Mouse (Mus musculus) gastrocnemius, postnatal 4 days (tissue): ENCODE data around the gene Gm5141. TPM values are rescaled to one million over a fixed set of nuclear protein-coding genes. Genes with fewer than 3 reads are reported as not detected.
A peak's percentile ranks its signal among the peaks of the same experiment; 100 is the strongest.
"Not testable (repeated sequence)": the region's sequence is repeated elsewhere in the genome, so short reads cannot be mapped to it uniquely, and the experiment has no call there.

Experiments used
- DNase-seq, 2 experiments: peaks; one replicate each; pipeline ENCODE4 v3.0.0; 2021 to 2022; ENCODE audit warnings: low spot score in 2 of 2, mixed read lengths in 2 of 2
- long read RNA-seq, 2 experiments: library from polyadenylated mRNA; stranded (forward); transcript quantifications; one replicate each; pipeline ENCODE4 v2.0.0; 2021
- microRNA-seq: library from miRNA; unstranded; fragments of <30 nt; microRNA quantifications from one replicate; pipeline ENCODE4 v1.2.0, GENCODE M21; 2021
- total RNA-seq, 2 experiments: library from RNA; stranded (reverse); gene quantifications; 2 replicates each; pipeline ENCODE4 v1.2.3; 2021

Gm5141 gene
- total RNA-seq, result 1 to 10 TPM; 1.8 to 2.2 TPM
- long read RNA-seq, experiment 1, partial matches to known transcripts, result 0 of 1 reads
- long read RNA-seq, experiment 1, other reads (novel, unspliced or antisense), result 0 of 1 reads
- long read RNA-seq, experiment 2, result 0 reads

DNA sequence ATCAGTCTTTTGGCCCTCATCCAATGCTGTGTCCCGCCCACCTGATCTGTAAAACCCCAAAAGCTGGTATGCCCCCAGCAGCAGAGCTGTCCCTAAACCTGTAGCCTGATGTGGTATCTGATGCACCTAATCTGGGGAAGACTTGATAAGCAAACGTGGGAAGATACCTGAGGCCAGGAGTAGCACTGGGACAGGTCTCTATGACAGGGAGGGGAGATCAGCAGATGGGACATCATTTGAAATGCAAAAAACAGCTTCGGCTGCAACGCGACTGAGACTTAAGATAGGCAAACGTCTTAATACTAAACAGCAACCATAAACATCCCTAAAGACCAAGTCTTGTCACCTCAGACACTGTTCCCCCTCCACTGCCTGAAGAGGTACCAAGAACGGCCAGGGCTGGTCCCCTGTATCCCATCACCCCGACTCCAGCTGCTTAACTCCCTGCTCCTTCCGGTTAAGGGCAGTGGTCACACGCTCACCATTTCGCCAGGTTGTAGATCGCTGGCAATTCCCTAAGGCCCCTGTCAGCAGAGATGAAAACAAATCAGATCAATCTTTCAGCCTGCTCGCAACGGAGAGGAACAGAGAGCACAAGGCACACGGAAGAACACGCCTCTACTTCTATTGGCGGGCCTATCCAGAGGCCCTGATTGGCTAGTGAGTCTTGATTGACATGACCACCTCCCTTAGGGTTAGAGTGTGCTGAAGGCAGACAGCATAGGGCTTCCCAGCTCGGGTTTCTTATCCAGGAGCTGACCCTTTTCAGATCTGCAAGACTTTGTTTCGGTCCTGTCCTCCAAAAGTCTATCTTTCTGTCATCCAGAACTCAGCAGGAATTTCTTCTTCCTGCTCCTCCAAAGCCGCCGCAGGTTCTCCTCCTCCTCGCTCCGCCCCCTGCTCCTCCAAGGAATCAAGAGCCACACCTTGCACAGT lies at the start of gene Gm5141:
Gene Gm5141, minus strand, starts transcription at position 610 of the 936 bp plus-strand sequence.
- peak in 1 of 2 experiments; percentile 15 for DNase-seq

DNA sequence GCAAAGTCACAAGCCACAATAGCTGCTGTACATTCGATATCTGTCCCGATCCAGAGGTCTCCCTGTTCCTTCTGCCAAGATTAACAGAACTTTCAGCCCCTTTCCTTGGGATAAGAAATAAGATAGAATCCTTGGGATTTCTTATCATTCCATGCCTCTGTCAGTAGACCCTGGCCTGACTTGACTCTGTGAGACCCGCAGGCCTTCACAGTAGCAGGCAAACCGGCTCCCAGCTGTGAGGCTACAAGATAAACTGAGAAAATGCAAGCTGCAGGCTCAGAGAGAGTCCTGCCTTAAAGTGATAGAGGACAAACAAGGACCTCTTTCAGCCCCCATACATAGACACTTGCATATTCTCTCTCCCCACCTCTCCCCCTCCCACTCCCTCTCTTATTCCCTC lies 47.7 kb upstream of the Gm5141 start:
- DNase-seq, result no peak

DNA sequence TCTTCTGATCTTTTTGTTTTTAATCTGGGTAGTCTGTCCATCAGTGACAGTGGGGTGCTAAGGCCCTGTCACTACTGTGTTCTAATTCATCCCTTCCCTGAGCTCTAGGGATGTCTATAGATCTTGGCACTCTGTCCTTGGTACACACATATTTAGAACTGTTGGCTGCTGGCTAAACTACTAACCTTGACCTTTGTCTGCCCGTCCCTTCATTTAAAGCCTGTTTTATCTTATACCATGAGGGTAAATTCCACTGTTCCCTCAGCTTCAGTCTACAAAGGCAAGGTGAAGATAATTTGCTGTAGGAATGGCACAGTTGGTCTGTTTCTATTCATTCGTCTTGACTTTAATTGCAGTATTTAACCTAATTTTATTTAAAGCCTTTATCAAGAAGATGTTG lies 46.6 kb upstream of the Gm5141 start:
- no peak for DNase-seq

DNA sequence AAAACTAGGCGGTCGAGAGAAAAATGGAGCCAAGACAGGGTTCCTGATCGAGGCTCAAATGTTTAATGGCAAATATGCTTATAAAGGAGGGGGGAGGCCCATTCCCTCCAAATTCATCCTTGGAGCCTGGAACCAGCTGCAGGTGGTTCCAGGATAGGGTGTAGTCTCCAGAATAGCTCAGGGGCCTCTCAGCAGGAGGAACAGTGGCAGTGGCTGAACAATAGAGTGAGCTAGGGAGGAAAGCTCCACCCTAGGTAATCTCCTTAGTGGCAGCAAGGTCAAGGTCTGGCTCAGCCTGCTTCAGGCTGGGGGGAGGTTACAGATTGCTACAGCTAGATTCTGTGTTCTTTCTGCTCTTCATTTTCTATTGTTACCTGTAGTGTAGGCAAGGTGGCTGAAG lies 30.1 kb upstream of the Gm5141 start:
- not testable (repeated sequence) for DNase-seq

DNA sequence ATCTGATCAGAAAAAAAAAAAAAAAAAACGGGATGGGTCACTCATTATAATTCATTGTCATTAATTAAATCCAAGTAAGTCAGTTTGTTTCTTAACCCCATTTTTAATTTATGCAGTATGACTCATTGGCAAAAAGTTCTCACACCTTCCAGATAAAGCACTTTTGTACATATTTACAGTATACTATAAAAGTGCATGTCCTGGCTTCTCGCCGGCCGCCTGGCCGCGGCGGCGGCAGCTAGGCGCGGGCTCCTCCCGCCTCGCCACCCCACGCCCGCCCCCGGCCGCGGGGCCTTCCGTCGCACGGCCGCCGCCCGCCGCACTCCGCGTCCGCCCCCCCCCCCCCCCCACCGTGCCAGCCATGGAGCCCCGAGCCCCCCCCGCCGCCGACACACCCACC lies 27.1 kb upstream of the Gm5141 start:
- no peak for DNase-seq

DNA sequence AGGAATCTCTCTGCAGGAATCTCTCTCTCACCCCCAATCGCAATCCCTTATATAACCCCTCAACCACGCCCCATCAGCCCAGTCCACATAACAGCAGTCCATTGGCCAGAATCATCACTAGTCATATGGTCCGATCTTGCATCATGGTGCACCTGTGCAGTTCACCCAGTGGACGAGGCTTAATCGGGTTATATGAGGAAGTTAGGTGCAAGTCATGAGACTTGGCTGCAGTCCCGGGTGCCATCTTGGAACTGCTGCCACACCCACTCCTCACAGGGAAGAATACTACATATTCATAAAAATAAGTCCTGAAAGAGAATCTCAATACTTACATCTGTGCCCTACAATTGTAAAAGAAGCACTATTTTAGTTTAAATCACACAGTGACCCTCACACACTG lies 22.4 kb upstream of the Gm5141 start:
- DNase-seq, result not testable (repeated sequence)

DNA sequence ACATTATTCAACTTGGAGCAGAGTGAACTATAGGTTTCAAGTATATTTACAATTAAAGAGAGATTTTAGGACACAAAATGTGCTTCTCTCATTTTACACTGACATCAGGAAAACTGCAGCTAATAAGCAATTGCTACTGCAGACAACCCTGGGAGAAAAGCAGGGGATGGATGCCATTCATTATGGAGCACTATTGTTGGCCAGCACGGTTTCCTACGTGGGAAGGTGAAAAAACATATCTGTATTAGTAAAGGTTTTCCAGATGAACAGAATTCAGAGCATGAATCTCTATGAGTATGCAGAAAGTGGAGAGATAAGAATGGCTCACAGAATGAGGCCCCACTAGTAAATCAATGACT lies 506 bp upstream of the Gm5141 start:
- DNase-seq, result not testable (repeated sequence)

DNA sequence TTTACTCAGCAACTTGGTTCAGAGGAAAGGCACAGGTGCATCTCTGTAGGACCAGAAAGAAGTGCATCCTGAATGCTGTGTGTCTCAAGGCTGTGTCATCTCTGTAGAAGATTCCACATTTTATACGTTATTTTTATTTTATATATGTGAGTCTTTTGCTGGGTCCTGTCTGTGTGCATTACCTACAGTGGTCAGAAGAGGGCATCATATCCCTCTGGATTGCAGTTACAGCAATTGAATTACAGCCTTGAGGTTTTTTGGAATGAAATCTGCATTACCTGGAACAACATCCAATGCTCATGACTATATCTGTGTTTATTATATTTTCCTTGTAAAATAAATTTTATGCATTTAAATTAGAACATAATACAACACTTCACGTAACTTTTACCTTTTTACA lies 21.8 kb downstream of the Gm5141 start:
- not testable (repeated sequence) for DNase-seq

DNA sequence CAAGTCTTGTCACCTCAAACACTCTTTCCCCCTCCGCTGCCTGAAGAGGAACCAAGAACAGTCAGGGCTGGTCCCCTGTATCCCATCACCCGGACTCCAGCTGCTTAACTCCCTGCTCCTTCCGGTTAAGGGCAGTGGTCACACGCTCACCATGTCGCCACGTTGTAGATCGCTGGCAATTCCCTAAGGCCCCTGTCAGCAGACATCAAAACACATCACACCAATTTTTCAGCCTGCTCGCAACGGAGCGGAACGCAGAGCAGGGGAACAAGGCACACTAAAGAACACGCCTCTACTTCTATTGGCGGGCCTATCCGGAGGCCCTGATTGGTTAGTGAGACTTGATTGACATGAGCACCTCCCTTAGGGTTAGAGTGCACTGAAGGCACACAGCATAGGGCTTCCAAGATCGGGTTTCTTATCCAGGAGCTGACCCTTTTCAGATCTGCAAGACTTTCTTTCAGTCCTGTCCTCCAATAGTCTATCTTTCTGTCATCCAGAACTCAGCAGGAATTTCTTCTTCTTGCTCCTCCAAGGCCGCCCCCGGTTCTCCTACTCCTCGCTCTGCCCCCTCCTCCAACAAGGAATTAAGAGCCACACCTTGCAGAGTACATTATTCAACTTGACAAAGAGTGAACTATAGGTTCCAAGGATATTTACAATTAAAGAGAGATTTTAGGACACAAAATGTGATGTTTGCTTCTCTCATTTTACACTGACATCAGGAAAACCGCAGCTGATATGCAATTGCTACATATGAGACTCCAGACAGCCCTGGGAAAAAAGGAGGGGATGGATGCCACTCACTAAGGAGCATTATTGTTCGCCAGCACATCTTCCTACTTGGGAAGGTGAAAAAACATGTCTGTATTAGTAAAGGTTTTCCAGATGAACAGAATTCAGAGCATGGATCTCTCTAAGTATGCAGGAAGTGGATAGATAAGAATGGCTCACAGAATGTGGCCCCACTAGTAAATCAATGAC lies 24.9 kb downstream of the Gm5141 start, which contains the start of gene Platr25:
Gene Platr25, minus strand, starts transcription at position 278 of the 984 bp plus-strand sequence.
- peak in 1 of 2 experiments; percentile 44 for DNase-seq

DNA sequence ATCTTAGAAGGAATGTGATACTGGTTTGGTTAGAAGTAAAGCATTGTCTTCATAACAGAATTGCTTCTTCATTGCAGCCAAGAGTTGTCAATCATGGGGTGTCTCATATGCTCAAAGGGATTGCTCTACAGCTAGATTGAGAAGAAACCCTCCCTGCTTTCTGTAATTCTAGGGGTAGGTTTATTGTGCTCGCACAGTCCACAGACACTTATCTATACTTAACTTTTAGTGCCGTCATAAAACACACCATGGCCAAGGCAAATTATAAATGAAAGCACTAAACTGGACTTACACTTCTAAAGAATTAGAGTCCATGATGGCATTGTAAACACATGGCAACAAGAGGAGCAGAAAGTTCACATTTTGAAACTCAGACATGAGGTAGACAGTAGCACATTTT lies 52.3 kb downstream of the Gm5141 start:
- no peak for DNase-seq

Small RNA genes within 50 kb of the gene (microRNA-seq; reads per million reads assigned to microRNA genes)
- gene Gm24588 (not detected), gene Mir713 (not detected)

Other genes with a start within 250 kb of the Gm5141 start
- gene Zfp935, start 227.3 kb downstream of the Gm5141 start, total RNA-seq, result not detected
- gene Zfp934, start 214.6 kb downstream of the Gm5141 start, total RNA-seq, result 1 to 10 TPM; 6.0 to 7.3 TPM
- 1 to 10 TPM; 2.9 to 4.3 TPM for gene 6720489N17Rik, start 161.6 kb downstream of the Gm5141 start, total RNA-seq
- 10 to 100 TPM in 1 of 2 experiments, 1 to 10 TPM in 1; 8.2 to 11.8 TPM for gene Platr25, start 25.1 kb downstream of the Gm5141 start, total RNA-seq
- 100 to 1,000 TPM; 222 to 224 TPM for gene Fbp2, start 72.6 kb upstream of the Gm5141 start, total RNA-seq
- gene Fbp1, start 102.5 kb upstream of the Gm5141 start, total RNA-seq, result 1 to 10 TPM in 1 of 2 experiments, under 1 TPM in 1; 0.61 to 4.6 TPM
- gene 2010111I01Rik, start 179.1 kb upstream of the Gm5141 start, total RNA-seq, result 100 to 1,000 TPM; 105 to 158 TPM